Mouse (Mus musculus) hematopoietic stem cell, adult 5-6 weeks (primary cell): ENCODE data around the gene Fbxl13. TPM values are rescaled to one million over a fixed set of nuclear protein-coding genes. Genes with fewer than 3 reads are reported as not detected.

Source experiments
- ATAC-seq, 2 experiments: fragments of 125-278 bp in 1 of 2; replicated peaks in 1 of 2; 2 replicates each; pipeline ENCODE4 v1.8.0; 2016 to 2017; ENCODE audit warnings: inconsistent platforms in 2 of 2, mild to moderate bottlenecking in 2 of 2, moderate number of reproducible peaks in 2 of 2, low read depth in 1 of 2, moderate TSS enrichment in 1 of 2; ENCODE audit not compliant: low FRiP score in 2 of 2, poor library complexity in 2 of 2, severe bottlenecking in 2 of 2, insufficient read depth in 1 of 2, low TSS enrichment in 1 of 2
- total RNA-seq: library from RNA; stranded (forward); fragments of 172-1452, 232-1000 nt; gene quantifications from 2 replicates; pipeline ENCODE4 v1.2.3, GENCODE M21; 2017

The Fbxl13 gene
- total RNA-seq, 1 experiment from 2014 or later: not detected

- ATAC-seq: peak; percentile 70 to 79; a peak in 1 of 4 replicates
These were observed 162.8 kb downstream of the Fbxl13 start for GRCm38 (mm10) chr5:21482446-21483222.

GRCm38 (mm10) chr5:21481521-21481920 is 163.9 kb downstream of the Fbxl13 start:
- no peak for ATAC-seq

DNA sequence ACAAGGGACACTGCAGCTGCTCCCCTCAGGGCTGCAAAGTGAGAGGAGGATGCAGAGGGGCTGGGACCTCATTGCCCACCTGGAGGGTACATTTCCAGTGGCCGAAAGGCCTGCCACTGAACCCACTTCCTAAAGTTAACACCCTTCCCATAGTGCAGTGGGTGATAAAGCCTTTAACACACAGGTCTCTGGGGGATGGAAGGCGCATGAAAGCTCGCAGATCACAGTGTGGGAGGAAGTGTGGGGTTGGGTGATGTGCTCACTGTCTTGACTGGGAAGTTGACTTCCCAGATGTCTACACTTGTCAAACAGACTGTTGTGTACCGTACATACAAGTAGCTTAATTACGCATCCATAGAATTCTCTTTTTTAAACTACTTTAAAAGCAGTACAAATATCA is 165.7 kb downstream of the Fbxl13 start:
- ATAC-seq: no peak

DNA sequence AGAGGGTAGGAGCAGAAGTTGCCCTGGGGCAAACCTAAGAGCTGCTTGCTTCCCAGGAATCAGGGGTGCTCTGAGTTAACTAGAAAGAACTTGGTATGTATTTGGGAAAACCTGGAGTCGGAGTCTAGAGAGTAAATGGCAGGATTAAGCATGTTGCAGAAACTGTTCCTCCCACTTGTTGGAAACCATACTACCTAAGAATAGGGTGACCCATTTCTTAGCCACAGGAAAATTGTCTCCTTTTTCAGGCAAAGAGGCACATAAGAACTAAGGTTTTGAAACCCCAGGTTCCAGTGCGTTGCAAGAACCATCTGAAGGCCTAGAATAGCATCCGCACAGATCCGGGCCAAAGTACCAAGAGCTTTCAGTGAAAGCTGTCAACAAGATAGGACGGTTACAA is 167.0 kb downstream of the Fbxl13 start:
- no peak for ATAC-seq

DNA sequence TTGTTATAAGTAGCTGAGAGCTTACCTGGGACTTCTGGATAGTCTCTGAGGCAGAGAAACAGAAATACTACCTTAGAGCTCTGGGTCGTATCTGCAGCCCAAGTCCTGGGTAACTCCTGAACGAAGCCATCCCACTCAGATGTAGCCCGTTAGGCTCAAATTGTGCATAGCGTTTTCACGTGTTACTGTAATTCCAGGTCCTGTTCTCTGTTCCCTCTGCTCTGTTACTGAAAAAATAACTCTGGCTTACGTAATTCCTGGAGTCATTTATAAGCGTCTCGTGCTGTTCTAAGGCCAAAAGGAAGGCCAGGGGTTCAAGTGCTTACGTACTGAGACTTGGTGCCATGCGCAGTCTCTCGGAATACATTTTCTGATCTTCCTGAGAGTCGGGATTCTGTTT is 177.3 kb downstream of the Fbxl13 start:
- no peak for ATAC-seq

GRCm38 (mm10) chr5:21467387-21467786 is 178.0 kb downstream of the Fbxl13 start:
- ATAC-seq: no peak

GRCm38 (mm10) chr5:21440833-21441530 is 204.5 kb downstream of the Fbxl13 start:
- ATAC-seq: no peak

- ATAC-seq: no peak
These were observed 205.9 kb downstream of the Fbxl13 start for GRCm38 (mm10) chr5:21439446-21440110.

GRCm38 (mm10) chr5:21438428-21438827 is 207.0 kb downstream of the Fbxl13 start:
- no peak for ATAC-seq

GRCm38 (mm10) chr5:21436471-21436975 is 208.9 kb downstream of the Fbxl13 start:
- no peak for ATAC-seq

GRCm38 (mm10) chr5:21434148-21434929 is 211.1 kb downstream of the Fbxl13 start:
- ATAC-seq: no peak

Other genes starting within 250 kb of the Fbxl13 start
- not detected in 2 replicates for gene Ccdc146, start 221.0 kb downstream of the Fbxl13 start, total RNA-seq
- gene Fam185a, start 220.7 kb downstream of the Fbxl13 start, total RNA-seq: 13.8 and 17.0 TPM in 2 replicates
- not detected in 2 replicates for gene Lrrc17, start 102.1 kb downstream of the Fbxl13 start, total RNA-seq
- 77.6 and 103 TPM in 2 replicates for gene Armc10, start 179 bp upstream of the Fbxl13 start, total RNA-seq
- 1.6 TPM in 2 replicates for gene Napepld, start 55.8 kb upstream of the Fbxl13 start, total RNA-seq
- 96.5 and 138 TPM in 2 replicates for gene Pmpcb, start 91.5 kb upstream of the Fbxl13 start, total RNA-seq
- gene Dnajc2, start 139.6 kb upstream of the Fbxl13 start, total RNA-seq: 149 and 210 TPM in 2 replicates
- 75.9 and 87.3 TPM in 2 replicates for gene Psmc2, start 139.6 kb upstream of the Fbxl13 start, total RNA-seq
- not detected in 2 replicates for gene Slc26a5, start 220.0 kb upstream of the Fbxl13 start, total RNA-seq